ENCODE assay signal across 13 mouse cellular contexts in genomic region chr2:157010634-157011310, GRCm38 (mm10). TPM values are rescaled to one million over a fixed set of nuclear protein-coding genes. Genes with fewer than 3 reads are reported as not detected.
A peak's percentile ranks its signal among the peaks of the same experiment; 100 is the strongest.
DNase-seq lines count a peak whose midpoint lies in the region; ATAC-seq and TF ChIP-seq lines count a peak whose summit lies in the region.
"Had no signal": no experiment of that assay in that cellular context is flagged by ENCODE, and none has a peak within 500 bp of the region (broad histone marks: within the 10 kb centered on the region; RNA-seq: fewer than 3 reads in every experiment).

No protein-coding gene starts in this region.

- H3K9me3 ChIP-seq in kidney, embryonic 15.5 days (replicated peaks) = no peaks in the 10 kb centered on the region
- no peaks in the 10 kb centered on the region for H3K9me3 ChIP-seq in MEL (replicated peaks; ENCODE audit: insufficient read depth, low read length)
- no peaks in the 10 kb centered on the region for H3K9me3 ChIP-seq in embryonic facial prominence, embryonic 12.5 days
- H3K9me3 ChIP-seq in liver, embryonic 12.5 days (replicated peaks) = no peaks in the 10 kb centered on the region
- H3K9me3 ChIP-seq: neural tube, embryonic 12.5 days had no signal

- no peak overlapping the region for H3K4me3 ChIP-seq in kidney, embryonic 15.5 days (replicated peaks)
- H3K4me3 ChIP-seq in MEL (ENCODE audit: control insufficient read depth in 1 of 2, insufficient read depth in 1 of 2, low read depth in 2 of 2, low read length in 2 of 2) = no peak overlapping the region
- H3K4me3 ChIP-seq in embryonic facial prominence, embryonic 12.5 days = no peak overlapping the region
- no peak overlapping the region for H3K4me3 ChIP-seq in liver, embryonic 12.5 days
- H3K4me3 ChIP-seq: neural tube, embryonic 12.5 days had no signal

- TF ChIP-seq POLR2A in MEL (IDR thresholded peaks at IDR 0.05; ENCODE audit: control insufficient read depth in 1 of 2, insufficient read depth in 1 of 2, low read depth in 1 of 2, low read length in 2 of 2, poor library complexity in 1 of 2) = no peak

- H3K4me1 ChIP-seq in kidney, embryonic 15.5 days = peaks cover 28% of the 10 kb centered on the region
- peaks cover 3 to 12% of the 10 kb centered on the region in 2 experiments; a peak in 3 of 4 replicates for H3K4me1 ChIP-seq in MEL (ENCODE audit: control insufficient read depth in 1 of 2, insufficient read depth in 2 of 2, low read length in 2 of 2)
- H3K4me1 ChIP-seq in embryonic facial prominence, embryonic 12.5 days = peaks cover 23% of the 10 kb centered on the region
- peaks cover 51% of the 10 kb centered on the region for H3K4me1 ChIP-seq in liver, embryonic 12.5 days

- no peak overlapping the region for H3K4me2 ChIP-seq in kidney, embryonic 15.5 days
- H3K4me2 ChIP-seq in embryonic facial prominence, embryonic 12.5 days (replicated peaks) = no peak overlapping the region
- H3K4me2 ChIP-seq in liver, embryonic 12.5 days = no peak overlapping the region
- H3K4me2 ChIP-seq: midbrain, embryonic 11.5 days; neural tube, embryonic 12.5 days had no signal

- no peak for ATAC-seq in kidney, embryonic 15.5 days (replicated peaks; ENCODE audit: low FRiP score)
- ATAC-seq in embryonic facial prominence, embryonic 12.5 days (ENCODE audit: insufficient number of reproducible peaks, insufficient read depth, low FRiP score, low TSS enrichment) = no peak
- no peak for ATAC-seq in liver, embryonic 12.5 days
- ATAC-seq: activated CD4-positive, CD25-positive, alpha-beta regulatory T cell, adult 4 months had no signal

- peak in 1 of 2 experiments; percentile 22; a peak in 1 of 4 replicates for TF ChIP-seq EP300 in MEL (IDR thresholded peaks at IDR 0.05; ENCODE audit: low read depth in 1 of 2, low read length in 2 of 2)

- no peak for TF ChIP-seq CTCF in MEL (IDR thresholded peaks at IDR 0.05 in 2 of 3, conservative IDR thresholded peaks at IDR 0.05 in 1 of 3; ENCODE audit: control insufficient read depth in 1 of 3, insufficient read depth in 1 of 3, low read depth in 2 of 3, low read length in 3 of 3, poor library complexity in 1 of 3, severe bottlenecking in 1 of 3)

- peaks cover 8% of the 10 kb centered on the region for H3K79me2 ChIP-seq in MEL (ENCODE audit: control insufficient read depth, insufficient read depth, low read length, poor library complexity)

- no peak overlapping the region for H3K9ac ChIP-seq in kidney, embryonic 15.5 days
- no peak overlapping the region for H3K9ac ChIP-seq in MEL (ENCODE audit: control insufficient read depth, low read depth, low read length, poor library complexity, severe bottlenecking)
- H3K9ac ChIP-seq in embryonic facial prominence, embryonic 12.5 days = no peak overlapping the region
- H3K9ac ChIP-seq in liver, embryonic 12.5 days = peak overlapping the region; percentile 18; the same call in 1 of the 2 replicates
- H3K9ac ChIP-seq: neural tube, embryonic 12.5 days had no signal

- no peak for TF ChIP-seq RAD21 in MEL (IDR thresholded peaks at IDR 0.05; ENCODE audit: low read depth, low read length)

- H3K36me3 ChIP-seq in kidney, embryonic 15.5 days = peaks cover 27% of the 10 kb centered on the region
- peaks cover 0 to 2% of the 10 kb centered on the region in 2 experiments; a peak in 1 of 4 replicates for H3K36me3 ChIP-seq in MEL (ENCODE audit: control insufficient read depth in 1 of 2, insufficient read depth in 2 of 2, low read length in 2 of 2)
- H3K36me3 ChIP-seq in embryonic facial prominence, embryonic 12.5 days = peaks cover 28% of the 10 kb centered on the region
- H3K36me3 ChIP-seq in liver, embryonic 12.5 days = peaks cover 12% of the 10 kb centered on the region; the same call in 1 of the 2 replicates

- WGBS in kidney, embryonic 15.5 days = 39% methylated on average over 11 of the region's 11 CpGs
- 59% methylated on average over 11 of the region's 11 CpGs for WGBS in embryonic facial prominence, embryonic 12.5 days
- 21% methylated on average over 9 of the region's 11 CpGs for WGBS in liver, embryonic 12.5 days (ENCODE audit: insufficient replicate concordance)

- H3K27me3 ChIP-seq in kidney, embryonic 15.5 days = no peaks in the 10 kb centered on the region
- no peaks in the 10 kb centered on the region for H3K27me3 ChIP-seq in MEL (ENCODE audit: control insufficient read depth in 1 of 2, insufficient read depth in 2 of 2, low read length in 2 of 2)
- no peaks in the 10 kb centered on the region for H3K27me3 ChIP-seq in embryonic facial prominence, embryonic 12.5 days
- no peaks in the 10 kb centered on the region for H3K27me3 ChIP-seq in liver, embryonic 12.5 days (replicated peaks)
- H3K27me3 ChIP-seq: neural tube, embryonic 12.5 days had no signal

- 0 out of 2 replicates have a peak overlapping the region, but pooled peaks have one; percentile 0 for H3K27ac ChIP-seq in kidney, embryonic 15.5 days
- no peak overlapping the region for H3K27ac ChIP-seq in MEL (ENCODE audit: control insufficient read depth, low read depth, low read length)
- 0 out of 2 replicates have a peak overlapping the region, but pooled peaks have one; percentile 42 for H3K27ac ChIP-seq in embryonic facial prominence, embryonic 12.5 days
- 0 out of 2 replicates have a peak overlapping the region, but pooled peaks have one; percentile 10 for H3K27ac ChIP-seq in liver, embryonic 12.5 days
- H3K27ac ChIP-seq: neural tube, embryonic 12.5 days had no signal

- DNase-seq in kidney, postnatal 25 days = no peak
- peak; percentile 15 for DNase-seq in MEL (ENCODE audit: low read depth, low spot score)
- DNase-seq in B cell, adult 2 months = no peak
- DNase-seq in frontal cortex, postnatal 25 days (ENCODE audit: low spot score in 2 of 2) = no peak
- DNase-seq: heart, adult 18-20 months; kidney, postnatal 14 days; thymus, postnatal 4 days had no signal

TF ChIP-seq in MEL, 35 proteins besides CTCF, POLR2A, EP300 and RAD21:
- TF ChIP-seq ELF1 (IDR thresholded peaks at IDR 0.05; ENCODE audit: low read depth, low read length) = no peak
- TF ChIP-seq GATA1 (IDR thresholded peaks at IDR 0.05; ENCODE audit: low read depth, low read length) = 0 out of 2 replicates have a peak, but pooled peaks have one; percentile 4
TF ChIP-seq in MEL: peak in this region for 1.

RNA-seq across cellular contexts. Expression of gene Dsn1, which starts 3.8 kb away (rescaled TPM):
- polyA plus RNA-seq in kidney, embryonic 15.5 days (2015; fragmentation: Nextera tagmentation; extraction: Ambion mirVana) = 37.6 and 39.6 TPM in 2 replicates
- 27.1 and 29.3 TPM in 2 replicates for total RNA-seq in MEL (2012; rRNA removed)
- polyA plus RNA-seq in MEL (2012; ENCODE audit: insufficient read depth in 1 of 2, insufficient read length in 2 of 2, low read depth in 1 of 2, low replicate concordance in 2 of 2, missing spikeins in 1 of 2) = 10 to 100 TPM in 1 of 2 experiments, not detected in 1; 33.2 TPM
- polyA plus RNA-seq in embryonic facial prominence, embryonic 12.5 days (2016; fragmentation: Nextera tagmentation; extraction: Ambion mirVana) = 45.1 and 49.6 TPM in 2 replicates
- 38.7 TPM in 2 replicates for polyA plus RNA-seq in liver, embryonic 12.5 days (2016; fragmentation: Nextera tagmentation; extraction: Ambion mirVana)

RNA-seq across cellular contexts. Expression of gene Ndrg3, which starts 18.9 kb away (rescaled TPM):
- polyA plus RNA-seq in kidney, embryonic 15.5 days (2015; fragmentation: Nextera tagmentation; extraction: Ambion mirVana) = 46.9 and 49.8 TPM in 2 replicates
- total RNA-seq in MEL (2012; rRNA removed) = 19.0 and 20.1 TPM in 2 replicates
- polyA plus RNA-seq in MEL (2012; ENCODE audit: insufficient read depth in 1 of 2, insufficient read length in 2 of 2, low read depth in 1 of 2, low replicate concordance in 2 of 2, missing spikeins in 1 of 2) = 10 to 100 TPM in 1 of 2 experiments, not detected in 1; 39.6 TPM
- polyA plus RNA-seq in embryonic facial prominence, embryonic 12.5 days (2016; fragmentation: Nextera tagmentation; extraction: Ambion mirVana) = 45.3 and 46.1 TPM in 2 replicates
- polyA plus RNA-seq in liver, embryonic 12.5 days (2016; fragmentation: Nextera tagmentation; extraction: Ambion mirVana) = 55.4 and 56.4 TPM in 2 replicates
